8 mouse cellular contexts compared by ENCODE assay signal in the genomic region with DNA sequence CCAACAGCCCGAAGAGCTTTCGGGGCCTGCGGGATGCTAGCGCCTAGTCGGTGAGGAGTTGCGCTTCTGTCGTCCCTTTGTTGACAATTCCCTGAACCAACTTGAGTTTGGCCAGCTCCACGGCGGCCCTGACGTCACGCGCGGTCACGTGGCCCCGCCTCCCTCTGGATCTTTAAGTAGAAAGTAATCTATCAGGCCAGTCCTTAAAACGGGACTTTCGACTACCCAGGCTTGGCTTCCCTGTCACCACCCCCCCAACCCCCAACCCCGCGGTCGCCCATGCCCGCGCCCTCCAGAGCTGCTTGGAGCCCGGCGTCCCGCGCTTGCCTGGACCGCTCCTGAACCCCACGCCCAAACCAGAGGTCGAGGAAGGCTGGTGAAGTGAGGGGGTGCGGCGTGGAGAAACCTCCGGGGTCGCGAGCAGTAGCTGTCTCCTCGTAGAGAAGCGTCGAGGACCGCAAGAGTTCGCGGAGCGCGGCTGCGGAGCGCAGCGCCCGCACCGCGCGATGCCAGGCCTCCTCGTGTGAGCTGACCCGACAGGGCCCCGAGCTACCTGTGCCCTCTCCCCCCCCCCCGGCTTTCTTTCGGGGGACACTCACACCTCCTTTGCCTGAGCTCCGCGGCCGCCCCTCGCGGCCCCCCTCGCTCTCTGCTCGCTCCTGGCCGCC. TPM values are rescaled to one million over a fixed set of nuclear protein-coding genes. Genes with fewer than 3 reads are reported as not detected.
DNase-seq lines count a peak whose midpoint lies in the region; ATAC-seq and TF ChIP-seq lines count a peak whose summit lies in the region.

Gene Foxd3, plus strand, starts transcription at position 363 of the 668 bp plus-strand sequence.

- no peak within 1 kb of the TSS for H3K9ac ChIP-seq in kidney, embryonic 15.5 days
- no peak within 1 kb of the TSS for H3K9ac ChIP-seq in heart, embryonic 13.5 days
- H3K9ac ChIP-seq in liver, embryonic 14.5 days (replicated peaks) = no peak within 1 kb of the TSS

- TF ChIP-seq CTCF in bone marrow macrophage, adult 2 months (IDR thresholded peaks at IDR 0.05; ENCODE audit: low read depth, low read length) = no peak
- no peak for TF ChIP-seq CTCF in liver, embryonic 14.5 days (IDR thresholded peaks at IDR 0.05; ENCODE audit: low read depth)

- H3K4me3 ChIP-seq in kidney, embryonic 15.5 days (replicated peaks) = peak within 1 kb of the TSS; percentile 41
- H3K4me3 ChIP-seq in bone marrow macrophage, adult 2 months (ENCODE audit: insufficient read depth, low read length) = peak within 1 kb of the TSS; percentile 37
- H3K4me3 ChIP-seq in heart, embryonic 13.5 days = peak within 1 kb of the TSS; percentile 47
- peak within 1 kb of the TSS in 1 of 2 experiments; percentile 19; a peak in 2 of 4 replicates for H3K4me3 ChIP-seq in liver, embryonic 14.5 days (ENCODE audit: insufficient read depth in 1 of 2, low read depth in 2 of 2, low read length in 2 of 2)

- TF ChIP-seq EP300 in liver, embryonic 14.5 days (IDR thresholded peaks at IDR 0.05; ENCODE audit: low read depth) = no peak

- TF ChIP-seq POLR2A in bone marrow macrophage, adult 2 months (IDR thresholded peaks at IDR 0.05; ENCODE audit: borderline replicate concordance, low read depth, low read length) = no peak

- peaks cover 46% of the 10 kb centered on the region for H3K4me1 ChIP-seq in kidney, embryonic 15.5 days
- H3K4me1 ChIP-seq in bone marrow macrophage, adult 2 months (ENCODE audit: control insufficient read depth, insufficient read depth, low read length) = no peaks in the 10 kb centered on the region
- H3K4me1 ChIP-seq in heart, embryonic 13.5 days = peaks cover 42% of the 10 kb centered on the region
- no peaks in the 10 kb centered on the region for H3K4me1 ChIP-seq in liver, embryonic 14.5 days (replicated peaks; ENCODE audit: control insufficient read depth in 2 of 2, insufficient read depth in 2 of 2, low read length in 1 of 2)

- no peak within 1 kb of the TSS for H3K27ac ChIP-seq in kidney, embryonic 15.5 days
- no peak within 1 kb of the TSS for H3K27ac ChIP-seq in bone marrow macrophage, adult 2 months (ENCODE audit: insufficient read depth, low read depth, low read length)
- H3K27ac ChIP-seq in heart, embryonic 13.5 days (replicated peaks) = no peak within 1 kb of the TSS
- no peak within 1 kb of the TSS for H3K27ac ChIP-seq in liver, embryonic 14.5 days

- peak within 1 kb of the TSS; percentile 58 for H3K4me2 ChIP-seq in kidney, embryonic 15.5 days
- H3K4me2 ChIP-seq in heart, embryonic 13.5 days = peak within 1 kb of the TSS; percentile 65
- H3K4me2 ChIP-seq in liver, embryonic 14.5 days (ENCODE audit: low read depth) = peak within 1 kb of the TSS; percentile 20; the same call in 1 of the 2 replicates

- 0 out of 2 replicates have a peak, but pooled peaks have one; percentile 40 for ATAC-seq in kidney, embryonic 15.5 days (replicated peaks; ENCODE audit: low FRiP score)
- no peak for ATAC-seq in heart, embryonic 13.5 days (ENCODE audit: extremely low read depth, insufficient number of reproducible peaks, low FRiP score, low TSS enrichment)
- ATAC-seq in liver, embryonic 14.5 days (ENCODE audit: insufficient read depth) = no peak

- WGBS in kidney, embryonic 15.5 days = 1% methylated on average over 61 of the region's 62 CpGs
- under 1% methylated on average over 59 of the region's 62 CpGs for WGBS in heart, embryonic 13.5 days
- 2% methylated on average over 50 of the region's 62 CpGs for WGBS in liver, embryonic 14.5 days (ENCODE audit: insufficient replicate concordance)

- peaks cover 96% of the 10 kb centered on the region for H3K27me3 ChIP-seq in kidney, embryonic 15.5 days
- H3K27me3 ChIP-seq in heart, embryonic 13.5 days (replicated peaks) = peaks cover 98% of the 10 kb centered on the region
- peaks cover 98% of the 10 kb centered on the region for H3K27me3 ChIP-seq in liver, embryonic 14.5 days (ENCODE audit: control insufficient read depth, insufficient read depth, low read length)

- no peaks in the 10 kb centered on the region for H3K36me3 ChIP-seq in kidney, embryonic 15.5 days
- no peaks in the 10 kb centered on the region for H3K36me3 ChIP-seq in heart, embryonic 13.5 days
- no peaks in the 10 kb centered on the region for H3K36me3 ChIP-seq in liver, embryonic 14.5 days (replicated peaks; ENCODE audit: control insufficient read depth, insufficient read depth, low read depth)

- H3K9me3 ChIP-seq in kidney, embryonic 15.5 days (replicated peaks) = no peaks in the 10 kb centered on the region
- no peaks in the 10 kb centered on the region for H3K9me3 ChIP-seq in heart, embryonic 13.5 days
- H3K9me3 ChIP-seq in liver, embryonic 14.5 days (ENCODE audit: control insufficient read depth, low read length) = no peaks in the 10 kb centered on the region

- DNase-seq in kidney, adult 18-20 months = no peak
- no peak for DNase-seq in liver, embryonic 14.5 days (ENCODE audit: low read depth in 3 of 3, low spot score in 3 of 3)
- DNase-seq in testis, postnatal 10 days (ENCODE audit: low spot score) = peak; percentile 54
- DNase-seq in T-cell, adult 2 months (ENCODE audit: low spot score) = no peak
- DNase-seq in adipocyte (ENCODE audit: low spot score) = no peak

RNA-seq across cellular contexts. Expression of gene Foxd3, which starts in this region (rescaled TPM):
- polyA plus RNA-seq in kidney, embryonic 15.5 days (2015; fragmentation: Nextera tagmentation; extraction: Ambion mirVana) = 0.15 and 0.17 TPM in 2 replicates
- polyA plus RNA-seq in bone marrow macrophage, adult 2 months (2012; ENCODE audit: insufficient read depth, insufficient read length, missing spikeins) = not detected in 2 replicates
- not detected in 2 replicates for polyA plus RNA-seq in heart, embryonic 13.5 days (2015; fragmentation: Nextera tagmentation; extraction: Ambion mirVana)
- 0.01 TPM in 1 of 2 replicates, not detected in the other for polyA plus RNA-seq in liver, embryonic 14.5 days (2012; rRNA removed)
- not detected in 2 replicates for polyA plus RNA-seq in liver, embryonic 14.5 days (2014; fragmentation: Nextera tagmentation; extraction: Ambion mirVana)

Comparison
In these comparisons a context has a peak if more than half of its experiments do, and no peak if none do; other contexts are left out.
1. Peak in ATAC-seq, H3K4me3 ChIP-seq and H3K4me2 ChIP-seq in kidney, embryonic 15.5 days; RNA of the gene not detected or under 1 TPM.